Mouse (Mus musculus) cerebellum, adult 2 months (tissue): Measurements from ENCODE around the gene Efna1.

Experiments
- CTCF ChIP-seq: fragments of 200-500 bp; IDR thresholded peaks from 2 replicates; pipeline ENCODE4 v1.5.1; 2011; ENCODE audit warnings: low read depth, mild to moderate bottlenecking, control low read depth, low read length, moderate library complexity, borderline replicate concordance; ENCODE audit not compliant: insufficient read depth
- POLR2A ChIP-seq: fragments of 200-500 bp; IDR thresholded peaks from 2 replicates; pipeline ENCODE4 v1.6.1; 2011; ENCODE audit warnings: low read length, control low read depth, borderline replicate concordance; ENCODE audit not compliant: insufficient read depth

- no peak for TF ChIP-seq CTCF
- TF ChIP-seq POLR2A = no peak
Measured at GRCm38 (mm10) chr3:89278643-89279042, 2.3 kb downstream of the Efna1 start.
